Mouse (Mus musculus): ENCODE data around the gene Tmem139. TPM values are rescaled to one million over a fixed set of nuclear protein-coding genes. Genes with fewer than 3 reads are reported as not detected.

Gene Tmem139
- polyA plus RNA-seq (2017; shearing (Covaris generic)), result not detected

DNA sequence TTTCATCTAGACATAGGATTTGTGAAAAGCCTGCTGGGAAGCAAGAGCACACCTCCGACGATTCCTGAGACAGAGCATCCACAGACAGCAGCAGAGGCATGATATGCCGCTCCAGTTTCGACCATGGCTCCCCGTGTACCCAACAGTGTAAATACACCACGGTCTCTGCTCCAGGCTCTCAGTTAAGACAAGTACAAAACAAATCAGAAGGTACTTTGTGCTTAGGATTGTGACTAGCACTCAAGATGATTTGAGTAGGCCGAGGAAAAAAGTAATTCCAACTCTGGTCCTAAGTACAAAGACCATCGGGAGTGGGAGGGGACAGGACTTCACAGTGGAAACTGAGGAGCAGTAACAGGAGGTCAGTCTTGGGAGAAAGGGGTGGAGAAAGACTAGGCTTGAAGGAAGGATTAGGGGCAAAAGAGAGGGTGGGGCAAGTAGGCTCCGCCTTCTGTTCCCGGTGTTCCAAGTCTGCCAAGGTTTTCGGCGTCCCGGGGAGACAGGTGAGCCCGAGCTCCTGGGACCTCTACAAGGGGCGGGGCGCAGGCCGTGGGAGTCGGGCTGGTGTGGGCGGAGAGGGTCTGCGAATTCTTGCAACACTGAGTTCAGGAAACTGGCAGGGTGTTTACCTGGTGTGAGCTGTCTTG lies at the start of gene Tmem139:
Gene Tmem139 (plus strand): TSS at position 447 of the 647 bp plus-strand sequence.

DNA sequence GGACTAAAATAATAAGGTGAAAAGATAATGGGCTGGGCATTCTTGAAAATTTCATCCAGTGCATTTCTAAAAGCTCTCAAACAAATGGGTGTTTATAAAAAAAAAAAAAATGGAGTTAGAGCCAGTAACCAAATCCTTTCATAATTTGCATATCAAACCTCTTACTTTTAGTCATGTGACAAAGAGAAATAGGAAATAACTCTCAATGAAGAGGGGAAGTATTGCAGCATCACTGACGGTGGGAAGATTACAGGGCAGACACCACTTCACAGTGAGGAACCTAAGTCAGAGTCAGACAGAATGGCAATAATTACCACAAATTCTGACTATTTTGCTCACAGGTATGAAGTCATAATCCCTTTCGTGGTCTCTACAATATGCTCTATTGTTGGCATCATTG lies 46.7 kb upstream of the Tmem139 start, which contains the start of gene Tas2r144:
Gene Tas2r144 (plus strand): TSS at position 301 of the 400 bp plus-strand sequence.

DNA sequence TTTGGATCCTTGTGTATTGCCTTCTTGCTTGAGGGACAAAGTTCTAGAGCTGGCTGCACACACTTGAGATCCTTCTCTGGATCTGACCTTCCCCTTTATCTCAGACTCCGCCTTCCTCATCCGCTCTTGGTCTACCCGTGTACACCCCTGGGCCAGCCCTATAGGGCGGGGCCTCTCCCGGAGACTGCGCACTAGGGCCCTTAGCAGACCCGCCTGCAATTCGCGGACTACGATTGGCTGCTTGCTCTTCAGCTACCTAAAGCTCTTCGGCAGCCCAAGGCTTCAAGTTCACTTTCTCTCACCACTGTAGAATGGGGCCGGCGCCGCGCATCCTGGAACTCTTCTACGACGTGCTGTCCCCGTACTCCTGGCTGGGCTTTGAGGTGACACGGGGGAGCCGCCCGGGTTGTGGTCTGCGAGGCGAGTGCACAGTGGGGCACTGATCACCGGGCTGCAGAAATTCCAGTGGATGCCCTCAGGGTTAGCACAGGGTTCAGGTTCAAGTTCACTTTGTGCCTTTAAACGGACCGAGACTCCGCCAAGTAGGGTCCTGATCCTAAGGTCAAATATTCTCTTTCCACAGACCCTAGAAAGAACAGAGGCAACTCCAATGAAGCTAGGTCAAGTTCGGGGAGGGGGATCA lies 15.9 kb upstream of the Tmem139 start, which contains the start of gene Gstk1:
Gene Gstk1 (plus strand): TSS at position 225 of the 643 bp plus-strand sequence.

DNA sequence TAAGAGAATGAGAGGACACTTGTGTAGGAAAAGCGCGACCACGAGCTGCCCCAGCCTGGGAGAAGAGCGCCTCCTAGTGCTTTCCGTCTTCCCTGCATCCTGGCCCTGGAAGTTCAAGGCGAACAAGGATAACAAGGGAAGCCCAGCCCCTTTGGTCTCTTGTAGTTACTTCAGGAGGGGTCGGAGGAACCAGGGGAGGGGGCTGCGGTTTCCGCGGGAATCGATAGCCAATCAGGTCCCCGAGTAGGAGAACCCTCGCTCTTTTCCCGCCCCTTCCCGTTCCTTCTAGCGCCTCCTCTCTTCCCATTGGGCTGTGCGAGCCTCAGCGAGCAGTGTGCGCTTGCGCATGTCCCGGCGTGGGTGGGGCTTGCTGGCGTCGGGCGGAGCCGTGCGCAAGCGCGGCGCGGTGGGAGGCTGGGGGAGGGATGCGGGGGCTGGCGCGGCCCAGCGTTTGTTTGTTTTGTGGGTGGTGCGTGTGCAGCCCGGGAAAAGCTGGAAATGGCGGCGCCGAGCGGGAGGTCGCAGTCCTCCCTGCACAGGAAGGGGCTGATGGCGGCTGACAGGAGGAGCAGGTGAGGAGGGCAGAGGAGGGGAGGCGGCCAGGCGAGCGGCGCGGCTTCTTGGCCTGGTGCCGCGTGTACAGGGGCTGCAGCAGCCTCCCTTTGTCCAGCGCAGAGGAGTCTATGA lies 3.0 kb downstream of the Tmem139 start, which contains the start of gene Casp2:
Gene Casp2 (plus strand): TSS at position 360 of the 687 bp plus-strand sequence.

DNA sequence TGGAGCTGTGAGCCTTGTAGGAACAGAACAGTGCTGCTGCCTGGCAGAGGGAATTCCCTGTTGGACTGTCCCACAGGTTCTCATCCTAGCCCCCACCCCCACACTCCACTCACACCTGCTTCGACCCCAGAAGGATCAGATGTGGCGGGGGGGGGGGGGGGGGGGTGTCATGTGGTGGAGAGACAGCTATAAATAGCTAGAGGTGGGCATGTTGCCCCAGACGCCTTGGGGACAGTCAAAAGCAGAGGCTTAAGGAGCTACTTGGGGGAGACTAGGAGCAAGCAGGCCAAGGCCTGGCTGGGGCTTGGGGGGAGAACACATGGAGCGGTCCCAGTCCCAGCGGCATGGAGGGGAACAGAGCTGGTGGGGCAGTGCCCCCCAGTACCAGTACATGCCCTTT lies 24.7 kb downstream of the Tmem139 start, which contains the start of gene Clcn1:
Gene Clcn1 (plus strand): TSS at position 238 of the 400 bp plus-strand sequence.

Other genes with a start within 250 kb of the Tmem139 start
- gene Sva, start 223.6 kb upstream of the Tmem139 start, polyA plus RNA-seq (2017; shearing (Covaris generic)), result not detected
- not detected for gene Tas2r139, start 121.0 kb upstream of the Tmem139 start, polyA plus RNA-seq (2017; shearing (Covaris generic))
- gene Tas2r144, start 46.6 kb upstream of the Tmem139 start, polyA plus RNA-seq (2017; shearing (Covaris generic)), result not detected
- gene Gstk1, start 16.0 kb upstream of the Tmem139 start, polyA plus RNA-seq (2017; shearing (Covaris generic)), result 12.2 TPM
- gene Casp2, start 3.0 kb downstream of the Tmem139 start, polyA plus RNA-seq (2017; shearing (Covaris generic)), result 77.0 TPM
- not detected for gene Clcn1, start 24.7 kb downstream of the Tmem139 start, polyA plus RNA-seq (2017; shearing (Covaris generic))
- gene Fam131b, start 62.7 kb downstream of the Tmem139 start, polyA plus RNA-seq (2017; shearing (Covaris generic)), result not detected
- gene Zyx, start 87.7 kb downstream of the Tmem139 start, polyA plus RNA-seq (2017; shearing (Covaris generic)), result 98.2 TPM
- 0.38 TPM for gene Epha1, start 111.3 kb downstream of the Tmem139 start, polyA plus RNA-seq (2017; shearing (Covaris generic))
- gene Tas2r143, start 138.3 kb downstream of the Tmem139 start, polyA plus RNA-seq (2017; shearing (Covaris generic)), result not detected
- gene Tas2r135, start 143.5 kb downstream of the Tmem139 start, polyA plus RNA-seq (2017; shearing (Covaris generic)), result not detected
- gene Tas2r126, start 172.6 kb downstream of the Tmem139 start, polyA plus RNA-seq (2017; shearing (Covaris generic)), result not detected
- not detected for gene Olfr458, start 203.2 kb downstream of the Tmem139 start, polyA plus RNA-seq (2017; shearing (Covaris generic))
- gene Olfr457, start 214.4 kb downstream of the Tmem139 start, polyA plus RNA-seq (2017; shearing (Covaris generic)), result not detected
- gene Olfr456, start 225.2 kb downstream of the Tmem139 start, polyA plus RNA-seq (2017; shearing (Covaris generic)), result not detected